Mouse (Mus musculus): ENCODE measurements at regions not wholly inside any gene's neighbourhood (a gene's known extent, or its start where the extent isn't known, plus 50 kb on each side); places are given as distances from the start of the nearest gene placed in this dataset.

GRCm38 (mm10) chr16:25087741-25088648 lies 198.6 kb upstream of the Tprg start:
- TF ChIP-seq CTCF (IDR thresholded peaks at IDR 0.05; ENCODE audit: low read depth, low read length) (no peak), EP300 (IDR thresholded peaks at IDR 0.05; ENCODE audit: insufficient read depth, low read depth, low read length) (no peak), POLR2A (IDR thresholded peaks at IDR 0.05; ENCODE audit: insufficient read depth, low read length) (no peak)
